Mouse (Mus musculus) bone marrow, adult 2 months (tissue): ENCODE data around the gene Ankrd44. TPM values are rescaled to one million over a fixed set of nuclear protein-coding genes. Genes with fewer than 3 reads are reported as not detected.
A peak's percentile ranks its signal among the peaks of the same experiment; 100 is the strongest.

Experiments used
- H3K27ac ChIP-seq: fragments of 200-500 bp; 2 replicates; pipeline ENCODE4 v1.5.1; 2012; ENCODE audit warnings: low read depth, mild to moderate bottlenecking, control low read depth, inconsistent platforms, low read length; ENCODE audit not compliant: control insufficient read depth, poor library complexity, insufficient read depth
- H3K4me1 ChIP-seq: fragments of 200-500 bp; 2 replicates; pipeline ENCODE4 v1.6.1; 2011; ENCODE audit warnings: low read length; ENCODE audit not compliant: control insufficient read depth, insufficient read depth
- H3K4me3 ChIP-seq: fragments of 200-500 bp; replicated peaks from 2 replicates; pipeline ENCODE3; 2011; ENCODE audit warnings: mild to moderate bottlenecking, low read depth, low read length, control low read depth; ENCODE audit not compliant: control insufficient read depth
- CTCF ChIP-seq: fragments of 200-500 bp; IDR thresholded peaks from 2 replicates; pipeline ENCODE4 v1.5.1; 2011; ENCODE audit warnings: low read length, control low read depth; ENCODE audit not compliant: control insufficient read depth, insufficient read depth
- POLR2A ChIP-seq: fragments of 200-500 bp; IDR thresholded peaks from 2 replicates; pipeline ENCODE4 v1.6.1; 2011; ENCODE audit warnings: low read depth, mild to moderate bottlenecking, control low read depth, low read length, borderline replicate concordance; ENCODE audit not compliant: control insufficient read depth
- WGBS: fragments of 180-500 bp; shearing (Covaris S2); methylation state at CpG from one replicate; pipeline ENCODE4 v1.1.7; 2018; 5-methylcytosine and 5-hydroxymethylcytosine counted together
- polyA plus RNA-seq: library from polyadenylated mRNA; stranded (reverse); fragments of >200 nt; gene quantifications from 2 replicates; pipeline ENCODE4 v1.2.4, GENCODE M21; 2011; ENCODE audit warnings: low replicate concordance; ENCODE audit not compliant: missing spikeins, insufficient read depth, insufficient read length

The Ankrd44 gene
- polyA plus RNA-seq, 1 experiment, result 47.3 TPM

- H3K4me1 ChIP-seq, result no peaks in the 10 kb centered on the region
- TF ChIP-seq POLR2A, result no peak
- H3K27ac ChIP-seq, result no peak overlapping the region
- no peak overlapping the region for H3K4me3 ChIP-seq
- WGBS, result 87% methylated on average over 3 of the region's 3 CpGs
These were observed 237.7 kb downstream of the Ankrd44 start for GRCm38 (mm10) chr1:54688441-54688840.

DNA sequence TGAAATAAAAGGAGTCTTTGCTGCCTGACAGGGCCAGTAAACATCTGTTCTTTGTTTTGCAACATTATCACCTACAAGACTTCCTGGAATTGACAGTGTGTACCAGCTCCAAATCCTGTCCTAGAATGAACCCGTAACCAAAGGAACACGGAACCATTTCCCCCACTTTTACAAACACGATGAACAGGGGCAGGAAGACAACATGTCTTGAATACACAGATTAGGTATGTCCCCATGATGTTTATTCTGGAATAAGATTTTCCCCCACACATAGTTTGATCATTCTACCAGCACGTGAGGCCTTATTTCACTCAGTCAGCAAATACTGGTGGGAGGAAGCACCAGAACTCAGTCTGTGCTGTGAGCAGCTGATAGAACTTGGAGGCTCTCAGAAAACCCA is 241.9 kb downstream of the Ankrd44 start:
- no peaks in the 10 kb centered on the region for H3K4me1 ChIP-seq

GRCm38 (mm10) chr1:54679556-54679955 is 246.6 kb downstream of the Ankrd44 start:
- no peak for TF ChIP-seq POLR2A
- TF ChIP-seq CTCF, result no peak
- H3K4me3 ChIP-seq, result no peak overlapping the region
- 79% methylated on average over 1 of the region's 1 CpGs for WGBS
- H3K27ac ChIP-seq, result no peak overlapping the region
- H3K4me1 ChIP-seq, result no peaks in the 10 kb centered on the region

More for the DNA sequence above, 241.9 kb downstream of the Ankrd44 start:
- Histone ChIP-seq H3K27ac (no peak overlapping the region), H3K4me3 (no peak overlapping the region)
- TF ChIP-seq POLR2A, result no peak
- WGBS, result 70% methylated on average over 4 of the region's 4 CpGs

- Histone ChIP-seq H3K4me1 (no peaks in the 10 kb centered on the region), H3K27ac (no peak overlapping the region), H3K4me3 (no peak overlapping the region)
- 87% methylated on average over 1 of the region's 1 CpGs for WGBS
- TF ChIP-seq POLR2A (no peak), CTCF (no peak)
These were observed 248.2 kb downstream of the Ankrd44 start for GRCm38 (mm10) chr1:54678037-54678436.

DNA sequence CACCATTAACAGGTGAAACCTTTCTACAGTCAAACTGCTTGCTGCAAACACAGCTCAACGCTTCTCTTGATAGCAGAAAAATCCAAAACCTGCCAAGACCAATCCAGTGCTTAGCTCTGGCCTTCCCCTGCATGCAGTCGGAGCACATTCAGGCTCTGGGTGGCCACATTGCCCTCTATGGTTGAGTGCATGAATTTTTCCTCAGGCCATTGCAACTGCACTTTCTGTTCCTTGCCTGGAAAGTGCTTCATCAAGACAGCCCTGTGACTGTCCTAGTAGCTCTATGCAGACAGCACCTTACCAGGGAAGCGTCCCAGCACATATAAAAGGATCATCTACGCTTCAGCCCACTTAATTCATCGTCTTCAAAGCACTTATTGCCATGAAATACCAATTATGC is 250.7 kb downstream of the Ankrd44 start:
- Histone ChIP-seq H3K4me3 (no peak overlapping the region), H3K27ac (no peak overlapping the region), H3K4me1 (no peaks in the 10 kb centered on the region)
- TF ChIP-seq CTCF (no peak), POLR2A (no peak)
- WGBS, result 79% methylated on average over 5 of the region's 5 CpGs

- no peak overlapping the region for H3K4me3 ChIP-seq
- TF ChIP-seq POLR2A, result no peak
- TF ChIP-seq CTCF, result no peak
- 76% methylated on average over 2 of the region's 2 CpGs for WGBS
- no peaks in the 10 kb centered on the region for H3K4me1 ChIP-seq
- H3K27ac ChIP-seq, result no peak overlapping the region
These were observed 258.2 kb downstream of the Ankrd44 start for GRCm38 (mm10) chr1:54667991-54668390.

DNA sequence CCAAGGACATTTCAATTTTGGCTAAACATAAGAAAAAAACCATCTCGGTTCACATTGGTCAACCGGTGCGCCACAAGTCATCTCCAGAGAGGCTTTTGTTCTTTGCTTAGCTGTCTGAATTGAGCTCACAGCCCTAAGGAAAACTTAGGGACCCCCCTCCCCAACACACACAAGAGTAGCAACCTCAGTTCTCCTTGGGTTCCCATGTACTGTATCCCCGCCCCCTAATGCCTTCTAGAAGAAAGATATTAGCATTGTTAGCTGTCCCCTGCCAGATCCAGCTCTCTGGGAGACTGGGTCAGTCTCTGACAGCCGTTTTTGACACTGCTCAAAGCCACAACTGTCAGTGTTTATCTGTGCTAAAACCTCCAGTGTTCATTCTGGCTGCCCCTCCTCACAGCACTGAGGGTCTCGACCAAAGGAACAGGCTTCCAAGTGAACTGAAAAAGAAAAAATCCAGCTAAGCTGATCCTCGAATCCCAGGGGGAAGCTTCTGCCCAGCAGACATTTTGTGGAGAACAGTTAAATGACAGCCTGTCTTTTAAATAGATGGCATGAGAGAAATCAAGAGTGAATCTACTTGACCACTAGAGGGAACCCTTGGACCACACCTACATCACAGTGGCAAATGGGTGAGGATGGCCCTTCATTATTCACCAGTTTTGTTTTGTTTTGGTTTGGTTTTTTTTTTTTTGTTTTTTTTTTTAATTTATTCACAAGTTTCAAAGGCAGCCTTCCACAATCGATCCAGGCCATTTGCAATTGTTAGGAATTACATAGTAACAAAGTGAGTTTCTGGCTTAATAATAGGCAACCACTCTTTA is 260.4 kb downstream of the Ankrd44 start:
- H3K27ac ChIP-seq, result no peak overlapping the region
- WGBS, result 69% methylated on average over 8 of the region's 8 CpGs
- H3K4me3 ChIP-seq, result no peak overlapping the region
- H3K4me1 ChIP-seq, result no peaks in the 10 kb centered on the region
- TF ChIP-seq POLR2A, result no peak
- TF ChIP-seq CTCF, result 0 out of 2 replicates have a peak, but pooled peaks have one; percentile 11

GRCm38 (mm10) chr1:54665095-54665494 is 261.1 kb downstream of the Ankrd44 start:
- 87% methylated on average over 4 of the region's 4 CpGs for WGBS
- no peak for TF ChIP-seq CTCF
- no peak for TF ChIP-seq POLR2A

DNA sequence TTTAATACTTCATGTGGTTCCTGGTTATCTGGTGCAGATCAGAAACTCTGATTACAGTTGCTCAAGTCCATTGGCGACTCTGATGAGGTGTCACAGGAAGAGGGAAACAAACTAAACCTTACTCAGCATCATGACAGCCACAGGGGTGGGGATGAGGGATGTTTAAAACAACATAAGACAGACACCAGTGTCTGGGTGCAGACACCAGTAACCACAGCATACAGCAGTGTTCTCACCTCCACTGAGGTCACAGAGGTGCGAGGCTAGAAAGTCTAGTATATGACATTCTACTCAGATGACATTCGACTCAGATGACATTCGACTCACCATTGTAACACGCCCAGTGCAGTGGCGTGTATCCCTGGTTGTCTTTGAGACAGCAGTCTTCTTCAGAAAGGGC is 265.5 kb downstream of the Ankrd44 start:
- Histone ChIP-seq H3K4me1 (no peaks in the 10 kb centered on the region), H3K27ac (no peak overlapping the region), H3K4me3 (no peak overlapping the region)
- WGBS, result 83% methylated on average over 6 of the region's 6 CpGs
- TF ChIP-seq POLR2A (no peak), CTCF (no peak)

More at GRCm38 (mm10) chr1:54665095-54665494, 261.1 kb downstream of the Ankrd44 start:
- Histone ChIP-seq H3K4me3 (no peak overlapping the region), H3K4me1 (no peaks in the 10 kb centered on the region), H3K27ac (no peak overlapping the region)
